Comparison of ENCODE assay signal across 1 mouse cellular context in the genomic region with DNA sequence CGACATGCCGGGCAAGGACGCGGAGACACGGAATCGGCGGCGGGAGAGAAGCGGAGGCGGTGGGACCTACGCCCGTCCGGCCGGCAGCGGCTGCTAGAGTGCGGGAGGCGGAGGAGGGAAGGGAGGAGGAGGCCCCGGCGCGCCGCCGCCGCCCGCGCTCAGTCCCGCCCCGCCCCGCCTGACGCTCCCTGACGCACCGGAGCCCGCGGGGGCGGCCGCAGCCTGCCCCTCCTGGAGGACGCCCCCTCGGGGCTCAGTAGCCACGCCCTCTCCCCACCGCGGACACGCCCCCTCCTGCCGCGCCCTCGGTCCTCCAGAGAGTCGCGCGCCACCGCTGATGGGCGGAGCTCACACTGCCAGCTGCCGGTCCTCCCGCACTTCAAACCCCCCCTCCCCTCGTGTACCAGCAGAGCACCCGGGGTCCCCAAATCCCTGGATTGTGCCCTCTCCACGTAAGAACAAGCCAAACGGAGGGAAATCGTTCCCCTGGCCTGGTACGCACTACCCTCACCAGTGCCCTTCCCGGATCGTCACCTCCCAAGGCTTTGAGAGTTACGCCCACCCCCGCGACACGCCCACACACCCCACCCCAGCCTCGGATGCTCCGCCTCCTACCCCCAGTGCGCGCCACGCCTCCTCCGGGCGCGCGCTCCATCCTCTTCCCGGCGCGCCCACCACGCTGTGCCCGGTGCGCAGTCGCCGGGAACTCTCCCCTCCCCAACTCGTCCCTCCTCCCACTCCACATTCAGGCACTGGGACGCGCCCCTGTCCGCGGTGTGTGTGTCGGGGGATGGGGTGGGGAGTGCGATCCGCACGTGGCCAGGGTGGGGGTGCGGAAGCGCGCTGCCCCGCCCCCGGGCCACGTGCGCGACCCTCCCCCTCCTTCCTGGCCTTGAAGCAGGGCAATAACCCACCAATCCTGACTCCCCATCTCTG.
A peak's percentile ranks its signal among the peaks of the same experiment; 100 is the strongest.
TF ChIP-seq lines count a peak whose summit lies in the region.

Gene Klf16, minus strand, starts transcription at position 127 of the 936 bp plus-strand sequence.

TF ChIP-seq in CH12.LX, 34 proteins besides CTCF, POLR2A, EP300 and RAD21 (continued from another document):
- TF ChIP-seq SIN3A (IDR thresholded peaks at IDR 0.05; ENCODE audit: low read length): peak; percentile 61
- TF ChIP-seq USF2 (conservative IDR thresholded peaks at IDR 0.05; ENCODE audit: low read depth, low read length): peak; percentile 27; the same call in 1 of the 2 replicates
- peak; percentile 56 for TF ChIP-seq HCFC1 (IDR thresholded peaks at IDR 0.05; ENCODE audit: low read depth, low read length)
- peak; percentile 70 for TF ChIP-seq ELF1 (IDR thresholded peaks at IDR 0.05; ENCODE audit: low read depth, low read length)
- TF ChIP-seq MXI1 (IDR thresholded peaks at IDR 0.05; ENCODE audit: low read depth, low read length): peak; percentile 99
- TF ChIP-seq MAX (IDR thresholded peaks at IDR 0.05; ENCODE audit: low read length): peak; percentile 98
- TF ChIP-seq CHD2 (IDR thresholded peaks at IDR 0.05; ENCODE audit: low read length): peak; percentile 93
- TF ChIP-seq USF1 (IDR thresholded peaks at IDR 0.05; ENCODE audit: low read depth, low read length): peak; percentile 79
- TF ChIP-seq SMC3 (IDR thresholded peaks at IDR 0.05; ENCODE audit: low read depth, low read length): no peak
- peak; percentile 46 for TF ChIP-seq ETS1 (conservative IDR thresholded peaks at IDR 0.05; ENCODE audit: low read depth, low read length)
- TF ChIP-seq TBP (conservative IDR thresholded peaks at IDR 0.05; ENCODE audit: low read depth, low read length): 0 out of 2 replicates have a peak, but pooled peaks have one; percentile 19
- no peak; the same call in none of the 2 replicates for TF ChIP-seq ZMIZ1 (IDR thresholded peaks at IDR 0.05; ENCODE audit: low read depth, low read length)
- no peak for TF ChIP-seq ZKSCAN1 (IDR thresholded peaks at IDR 0.05; ENCODE audit: borderline replicate concordance, low read depth, low read length)
- TF ChIP-seq IRF4 (IDR thresholded peaks at IDR 0.05; ENCODE audit: low read depth, low read length): peak; percentile 5; the same call in 1 of the 2 replicates
- TF ChIP-seq TCF12 (IDR thresholded peaks at IDR 0.05; ENCODE audit: low read depth, low read length): peak; percentile 49; the same call in 1 of the 2 replicates
- peak; percentile 98 for TF ChIP-seq MYC (IDR thresholded peaks at IDR 0.05; ENCODE audit: low read depth, low read length)
- TF ChIP-seq NRF1 (IDR thresholded peaks at IDR 0.05; ENCODE audit: low read depth, low read length): peak; percentile 86
- no peak for TF ChIP-seq ZNF384 (IDR thresholded peaks at IDR 0.05; ENCODE audit: low read depth, low read length)
- TF ChIP-seq CHD1 (IDR thresholded peaks at IDR 0.05; ENCODE audit: low read depth, low read length): no peak
- no peak for TF ChIP-seq KAT2A (IDR thresholded peaks at IDR 0.05; ENCODE audit: insufficient replicate concordance, low read length)
- 0 out of 2 replicates have a peak, but pooled peaks have one; percentile 39 for TF ChIP-seq E2F4 (IDR thresholded peaks at IDR 0.05; ENCODE audit: insufficient replicate concordance, low read depth, low read length)
- peak; percentile 26; the same call in 1 of the 2 replicates for TF ChIP-seq MEF2A (IDR thresholded peaks at IDR 0.05; ENCODE audit: borderline replicate concordance, low read depth, low read length)
- peak; percentile 77 for TF ChIP-seq MAZ (IDR thresholded peaks at IDR 0.05; ENCODE audit: low read depth, low read length)
- TF ChIP-seq NELFE (IDR thresholded peaks at IDR 0.05; ENCODE audit: low read depth, low read length): peak; percentile 59; the same call in 1 of the 2 replicates
- peak; percentile 98 for TF ChIP-seq BHLHE40 (IDR thresholded peaks at IDR 0.05; ENCODE audit: low read depth, low read length)
TF ChIP-seq in CH12.LX: peak in this region for 19.
